Mouse (Mus musculus) ES-CJ7 (cell line): Measurements from ENCODE around the gene Olfr126.

Experiments used
- DNase-seq: peaks from one replicate; pipeline ENCODE4 v3.0.0; 2011; ENCODE audit warnings: low read depth, low spot score

The Olfr126 gene

DNA sequence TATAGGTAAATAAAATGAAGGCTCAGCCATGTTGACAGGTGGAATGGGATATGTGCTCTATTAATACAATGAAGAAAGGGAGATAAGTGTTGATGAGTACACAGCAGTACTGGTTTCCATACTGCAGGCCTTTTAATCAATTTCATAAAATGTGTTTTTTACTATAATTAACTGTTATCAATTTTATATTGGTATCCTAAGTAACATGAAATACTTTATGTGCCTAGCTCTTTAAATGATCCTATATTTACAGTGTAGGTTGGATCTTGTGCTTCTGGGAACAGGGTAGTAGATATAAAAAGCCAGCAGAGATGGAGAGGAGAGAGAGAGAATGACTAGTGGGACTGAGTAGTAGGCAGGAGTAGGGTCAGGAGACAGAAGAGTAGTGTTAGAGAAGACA is at the start of gene Olfr126:
Olfr126 (plus strand) TSS at position 301 of the 400 bp plus-strand sequence.
- no peak for DNase-seq

- no peak for DNase-seq
Measured at GRCm38 (mm10) chr17:37799588-37799987, 47.7 kb upstream of the Olfr126 start, which contains the start of gene Olfr124. Olfr124 (plus strand) TSS chr17:37799888.

DNA sequence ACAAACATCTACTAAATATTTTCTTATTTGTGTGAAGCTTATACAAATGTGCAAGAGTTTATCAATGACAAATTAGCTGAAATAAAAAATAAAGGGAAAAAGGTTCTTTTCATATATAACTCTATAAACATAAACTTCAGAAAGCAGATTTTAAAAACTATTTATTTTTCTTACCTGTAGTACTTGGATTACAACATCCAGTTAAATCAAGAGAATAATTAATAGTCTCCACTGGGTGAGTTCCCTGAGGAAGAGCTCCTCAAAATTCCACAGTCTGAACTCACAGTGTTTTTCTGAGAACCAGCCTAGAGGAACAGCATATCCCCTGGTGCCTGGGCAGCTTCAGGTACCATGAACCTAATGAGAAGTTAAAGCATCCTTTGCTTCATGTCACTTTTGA is 14.6 kb upstream of the Olfr126 start, which contains the start of gene Olfr125:
Olfr125 (plus strand) TSS at position 301 of the 400 bp plus-strand sequence.
- no peak for DNase-seq

DNA sequence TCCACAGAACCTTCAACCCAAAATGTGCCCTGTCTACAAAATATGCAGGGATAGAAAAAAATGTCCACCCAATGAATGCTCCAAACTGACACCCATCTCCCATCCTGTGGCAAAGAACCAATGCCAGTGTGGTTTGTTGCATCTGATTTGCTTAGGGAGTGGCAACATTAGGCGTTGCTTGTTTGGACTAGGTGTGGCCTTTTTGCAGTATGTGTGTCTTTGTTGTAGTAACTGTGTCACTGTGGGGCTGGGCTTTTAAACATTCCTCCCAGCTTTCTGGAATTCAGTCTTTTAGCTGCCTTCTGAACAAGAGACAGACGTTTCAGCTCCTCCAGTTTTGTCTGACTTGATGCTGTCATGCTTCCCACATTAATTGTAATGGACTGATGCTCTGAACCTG is 16.6 kb downstream of the Olfr126 start:
- peak; percentile 76 for DNase-seq

DNA sequence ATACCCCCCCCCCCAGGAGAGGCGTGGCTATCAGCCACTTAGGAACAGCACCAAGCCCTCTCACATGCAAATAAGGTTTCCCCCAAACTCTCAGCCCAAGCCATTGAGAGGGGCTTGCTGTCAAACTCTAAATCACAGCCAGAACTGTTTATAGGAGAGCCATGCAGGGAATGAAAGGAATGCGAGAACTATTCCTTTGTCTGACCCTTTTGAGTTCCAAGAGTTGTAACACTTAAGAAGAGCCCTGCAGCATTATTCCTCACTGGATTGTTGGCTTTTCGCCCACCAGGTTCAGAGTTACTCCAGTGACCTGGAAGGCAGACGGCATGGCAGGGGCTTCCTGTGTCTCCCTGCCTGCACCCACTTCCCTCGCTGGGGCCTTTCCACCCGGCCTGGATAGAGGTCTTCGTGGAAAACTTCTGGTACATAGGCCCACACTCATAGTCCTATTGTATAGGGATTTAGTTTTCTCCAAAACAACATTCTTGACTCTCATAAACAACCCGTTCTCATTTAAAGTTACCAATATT is 22.5 kb downstream of the Olfr126 start:
- DNase-seq: peak; percentile 40

DNA sequence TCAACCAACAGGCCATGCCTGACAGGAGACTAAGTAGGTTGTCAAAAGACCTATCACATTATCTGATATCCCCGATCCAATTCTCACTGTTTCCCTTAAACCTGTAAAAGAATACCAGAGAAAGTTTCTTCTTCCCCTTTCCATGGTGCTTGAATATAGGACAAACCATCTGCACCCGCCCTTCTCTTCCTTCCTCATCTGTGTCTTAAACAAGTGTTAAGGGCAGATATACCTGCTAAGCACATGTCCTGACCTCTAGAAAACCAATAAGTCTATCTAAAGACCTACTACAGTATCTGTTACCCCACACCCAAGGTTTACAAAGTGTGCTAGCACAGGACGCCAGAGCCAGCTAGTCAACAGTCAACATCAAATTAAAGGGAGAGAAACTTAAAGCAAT is 26.5 kb downstream of the Olfr126 start:
- DNase-seq: no peak

- no peak for DNase-seq
Measured at GRCm38 (mm10) chr17:37900137-37900536, 52.9 kb downstream of the Olfr126 start, which contains the start of gene Olfr127. Olfr127 (plus strand) TSS chr17:37900437.
